Mouse (Mus musculus) left cerebral cortex, postnatal 36 days (tissue): Measurements from ENCODE around the gene Dcaf11. TPM values are rescaled to one million over a fixed set of nuclear protein-coding genes. Genes with fewer than 3 reads are reported as not detected.

ENCODE experiments used
- DNase-seq, 2 experiments: peaks; one replicate each; pipeline ENCODE4 v3.0.0; 2021 to 2022; ENCODE audit warnings: low spot score in 2 of 2, mixed read lengths in 1 of 2
- intact Hi-C: fragments of 180-260 bp; cut with DNase I; formaldehyde crosslinking; loops from one replicate; pipeline ENCODE4 v1.15.1; 2025
- total RNA-seq, 2 experiments: library from RNA; stranded (reverse); gene quantifications; 2 replicates each; pipeline ENCODE4 v1.2.3; 2021

Gene Dcaf11
- total RNA-seq, result 10 to 100 TPM; 76.9 to 82.1 TPM

- DNase-seq, result peak; percentile 88 to 90
- intact Hi-C loops, result loop anchor here (2.0 kb wide), 1 partner anchor 31 kb away; the partner anchor contains the start of genes Psme2 and Rnf31
These were observed at the start of gene Dcaf11 for GRCm38 (mm10) chr14:55559799-55560201. Dcaf11 (plus strand) TSS chr14:55560006.

DNA sequence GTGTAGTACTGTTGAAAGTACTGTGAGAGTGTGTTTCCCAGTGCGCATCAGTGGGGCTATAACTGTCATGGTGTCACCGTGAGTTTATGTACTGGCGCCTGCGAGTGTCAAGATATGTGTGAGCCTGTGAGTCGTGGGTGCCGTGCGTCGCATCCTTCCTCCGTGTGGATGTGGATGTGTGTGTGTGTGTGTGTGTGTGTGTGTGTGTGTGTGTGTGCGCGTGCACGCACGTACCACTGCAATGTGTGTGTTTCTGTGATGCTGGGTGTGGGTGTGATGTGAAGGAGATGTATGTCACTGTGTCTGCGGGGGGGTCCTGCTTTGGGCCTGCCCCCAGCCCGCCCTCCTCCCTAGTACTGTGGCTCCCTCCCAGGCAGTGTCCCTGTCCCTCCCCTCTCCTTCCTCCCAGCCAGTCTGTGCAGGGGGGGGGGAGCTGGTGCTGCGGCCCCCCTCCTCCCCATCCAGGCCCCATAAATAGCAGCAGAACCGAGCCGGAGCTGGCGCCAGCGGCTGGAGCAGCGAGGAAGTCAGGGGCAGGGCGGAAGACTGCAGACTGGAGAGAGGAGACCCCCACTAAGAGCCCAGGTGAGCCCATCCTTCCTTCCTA lies 49.6 kb upstream of the Dcaf11 start, which contains the start of gene Cpne6:
TSS of gene Cpne6 (plus strand) at position 321 of the 607 bp plus-strand sequence.
- peak; percentile 57 to 60 for DNase-seq
- intact Hi-C loops, result no loop called here

DNA sequence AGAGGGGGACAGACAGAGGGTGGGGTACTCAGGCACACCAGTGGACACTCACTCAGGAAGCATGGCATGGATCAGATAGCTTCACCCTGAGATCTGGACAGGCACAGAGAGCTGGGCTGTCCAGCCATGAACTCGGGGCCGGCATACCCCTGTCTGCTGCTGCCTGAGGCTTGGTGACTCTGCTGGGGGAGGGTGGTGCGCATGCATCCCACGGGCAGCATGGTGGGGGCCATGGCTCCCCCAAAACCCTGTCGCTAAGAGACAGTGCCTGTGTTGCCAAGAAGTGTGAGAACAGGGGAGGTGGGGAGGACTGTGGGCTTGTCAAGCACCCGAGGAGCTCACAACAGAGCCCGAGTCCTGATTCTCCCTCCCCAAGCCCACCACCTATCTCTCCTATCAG lies 48.8 kb upstream of the Dcaf11 start:
- DNase-seq, result peak; percentile 66 to 70
- intact Hi-C loops, result no loop called here

- intact Hi-C loops, result no loop called here
- DNase-seq, result no peak
These were observed 45.9 kb upstream of the Dcaf11 start for GRCm38 (mm10) chr14:55513927-55514326.

DNA sequence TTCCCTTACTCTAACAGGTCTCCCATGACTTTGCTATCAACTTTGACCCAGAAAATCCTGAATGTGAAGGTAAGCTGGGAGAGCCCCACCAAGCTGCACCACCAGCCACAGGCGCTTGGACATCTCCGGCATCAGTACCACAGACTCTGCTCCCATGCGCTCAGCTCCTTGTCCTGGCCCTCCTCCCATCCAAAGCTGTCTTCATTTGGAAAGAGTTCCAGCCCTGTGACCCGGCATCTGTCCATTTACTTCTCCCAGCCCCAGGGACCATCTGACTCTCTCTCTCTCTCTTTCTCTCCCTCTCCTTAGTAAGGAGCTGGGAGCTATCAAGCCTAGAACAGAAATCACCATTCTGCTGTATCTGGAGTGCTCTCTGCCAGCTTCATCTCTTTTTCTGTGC lies 44.0 kb upstream of the Dcaf11 start:
- no peak for DNase-seq
- intact Hi-C loops, result no loop called here

GRCm38 (mm10) chr14:55518897-55519296 lies 40.9 kb upstream of the Dcaf11 start:
- intact Hi-C loops, result no loop called here
- DNase-seq, result peak; percentile 77 to 81

GRCm38 (mm10) chr14:55519604-55520003 lies 40.2 kb upstream of the Dcaf11 start:
- DNase-seq, result no peak

DNA sequence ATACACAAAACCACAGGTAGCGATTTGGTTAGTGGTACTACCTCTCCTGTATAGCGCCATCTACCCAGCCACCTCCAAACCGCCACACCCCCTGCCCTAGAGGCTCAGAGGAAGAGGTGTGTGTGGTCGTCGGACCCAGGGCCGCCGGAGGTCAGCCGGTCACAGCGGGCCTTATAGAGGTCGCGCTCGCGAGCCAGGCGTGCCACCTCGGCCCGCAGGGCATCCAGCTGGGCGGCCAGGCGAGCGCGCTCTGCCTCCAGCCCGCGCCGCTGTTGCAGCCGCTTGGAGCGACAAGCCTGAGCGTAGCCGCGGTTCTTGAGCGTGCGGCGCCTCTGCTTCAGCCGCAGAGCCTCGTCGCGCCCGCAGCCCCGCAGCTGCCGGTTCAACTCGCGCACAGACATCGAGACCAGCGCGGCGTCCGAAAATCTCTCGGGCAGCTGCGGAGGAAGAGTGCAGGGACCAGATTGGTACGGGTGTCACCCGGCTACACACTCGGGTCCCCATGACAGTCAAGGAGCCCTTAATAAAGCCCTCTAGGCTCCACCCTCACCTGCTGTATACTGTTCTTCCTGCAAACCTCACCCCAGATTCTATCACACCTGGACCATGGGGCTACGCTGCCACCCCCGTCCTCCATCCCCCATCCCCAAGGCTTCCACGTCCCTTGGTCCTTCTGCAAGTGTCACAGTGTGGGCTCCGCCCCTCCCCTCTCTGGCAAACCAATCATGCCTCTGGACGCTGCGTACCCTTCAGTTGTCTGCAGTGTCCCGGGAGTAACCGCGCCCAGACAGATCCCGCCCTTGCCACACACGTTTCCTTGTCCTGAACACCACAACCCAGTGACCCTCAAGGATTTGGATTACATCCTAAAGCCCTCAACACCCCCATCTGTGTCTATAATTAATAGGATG lies 39.1 kb upstream of the Dcaf11 start:
- intact Hi-C loops, result no loop called here
- DNase-seq, result peak; percentile 52 to 65

More at GRCm38 (mm10) chr14:55519604-55520003, 40.2 kb upstream of the Dcaf11 start:
- intact Hi-C loops, result no loop called here

- intact Hi-C loops, result no loop called here
- no peak for DNase-seq
These were observed 35.7 kb upstream of the Dcaf11 start for GRCm38 (mm10) chr14:55524062-55524461.

- intact Hi-C loops, result no loop called here
- DNase-seq, result no peak
These were observed 35.0 kb upstream of the Dcaf11 start, which contains the start of gene Nrl for GRCm38 (mm10) chr14:55524785-55525184. Nrl (minus strand) TSS chr14:55524981.

GRCm38 (mm10) chr14:55526674-55527073 lies 33.1 kb upstream of the Dcaf11 start:
- no peak for DNase-seq
- intact Hi-C loops, result no loop called here

GRCm38 (mm10) chr14:55527940-55528339 lies 31.9 kb upstream of the Dcaf11 start:
- intact Hi-C loops, result no loop called here
- DNase-seq, result no peak

- no peak for DNase-seq
These were observed 23.6 kb upstream of the Dcaf11 start for GRCm38 (mm10) chr14:55536116-55536745.

GRCm38 (mm10) chr14:55540067-55540786 lies 19.6 kb upstream of the Dcaf11 start, which contains the start of gene Pck2:
Pck2 (plus strand) TSS chr14:55540266.
- peak; percentile 76 to 81 for DNase-seq
- intact Hi-C loops, result loop anchor here (5.0 kb wide), 1 partner anchor 43 kb away; no protein-coding TSS in a partner anchor

More at GRCm38 (mm10) chr14:55536116-55536745, 23.6 kb upstream of the Dcaf11 start:
- intact Hi-C loops, result loop anchor here (5.0 kb wide), 1 partner anchor 389 kb away; no protein-coding TSS in a partner anchor

DNA sequence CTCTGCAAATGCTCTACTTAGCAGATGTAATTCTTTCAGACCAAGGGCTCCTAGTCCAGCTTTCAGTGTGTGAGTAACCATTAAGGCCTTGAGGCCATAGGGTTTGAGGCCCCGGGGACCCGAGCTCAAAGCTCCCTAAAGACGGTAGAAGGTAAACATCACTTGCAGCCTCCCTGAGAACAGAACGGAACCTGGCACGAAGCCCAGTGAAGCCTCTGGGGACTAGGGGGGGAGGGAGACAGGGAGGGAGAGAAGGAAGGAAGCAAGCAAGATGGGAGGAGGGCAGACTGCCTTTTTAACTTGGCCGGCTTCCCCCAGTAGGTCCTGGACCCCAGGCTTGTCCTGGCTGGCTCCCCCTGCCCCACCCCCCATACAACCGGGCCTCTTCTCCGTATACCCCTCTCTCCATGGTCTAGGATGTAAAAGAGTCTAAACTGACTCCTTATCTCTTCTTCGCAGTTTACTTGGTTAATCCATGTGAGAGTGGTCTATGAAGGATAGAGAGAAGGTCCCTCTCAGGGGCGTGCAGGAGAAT lies 19.0 kb upstream of the Dcaf11 start:
- DNase-seq, result peak; percentile 76 to 77
- intact Hi-C loops, result loop anchor here (5.0 kb wide), 1 partner anchor 44 kb away; no protein-coding TSS in a partner anchor

- intact Hi-C loops, result loop anchor here (5.0 kb wide), 1 partner anchor 45 kb away; no protein-coding TSS in a partner anchor
These were observed 17.5 kb upstream of the Dcaf11 start for GRCm38 (mm10) chr14:55542268-55542667.

GRCm38 (mm10) chr14:55544334-55544733 lies 15.5 kb upstream of the Dcaf11 start:
- DNase-seq, result peak in 1 of 2 experiments; percentile 6
- intact Hi-C loops, result loop anchor here (5.0 kb wide), 1 partner anchor 47 kb away; no protein-coding TSS in a partner anchor

More at GRCm38 (mm10) chr14:55542268-55542667, 17.5 kb upstream of the Dcaf11 start:
- DNase-seq, result no peak

DNA sequence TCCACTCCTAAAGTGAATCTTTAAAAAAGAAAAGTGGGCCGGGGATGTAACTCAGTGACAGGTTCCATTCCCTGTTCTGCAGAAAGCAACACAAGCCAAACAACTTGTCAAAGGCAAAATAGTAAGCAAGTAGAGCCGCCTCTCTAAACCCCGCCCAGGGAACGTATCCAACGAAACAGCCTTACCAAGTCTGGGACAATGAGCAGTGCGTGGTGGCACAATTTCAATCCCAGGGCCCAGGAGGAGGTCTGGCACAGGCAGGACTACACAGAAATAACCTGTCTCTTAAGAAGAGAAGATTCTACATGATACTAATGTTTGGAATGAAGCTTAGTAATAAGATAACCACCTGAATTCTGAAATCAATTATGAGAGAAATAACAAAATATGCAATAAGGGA lies 9.6 kb upstream of the Dcaf11 start:
- intact Hi-C loops, result no loop called here
- DNase-seq, result no peak

GRCm38 (mm10) chr14:55551347-55551746 lies 8.5 kb upstream of the Dcaf11 start:
- DNase-seq, result no peak
- intact Hi-C loops, result no loop called here
